Mouse (Mus musculus) CH12.LX (cell line): ENCODE data around the gene 9930022D16Rik. TPM values are rescaled to one million over a fixed set of nuclear protein-coding genes. Genes with fewer than 3 reads are reported as not detected.

Experiments used
- DNase-seq: peaks from one replicate; pipeline ENCODE4 v3.0.0-alpha.2; 2013; ENCODE audit errors: extremely low read depth
- H3K27ac ChIP-seq: 2 replicates; pipeline ENCODE4 v1.5.1; 2012; ENCODE audit warnings: low read depth, mild to moderate bottlenecking, control low read depth, moderate library complexity; ENCODE audit not compliant: insufficient read depth
- H3K27me3 ChIP-seq: replicated peaks from 2 replicates; pipeline ENCODE3; 2012; ENCODE audit warnings: inconsistent platforms
- H3K36me3 ChIP-seq, 2 experiments: replicated peaks in 1 of 2; 2 replicates each; pipeline versions ENCODE3 to v1.6.1; 2012; ENCODE audit warnings: inconsistent platforms in 1 of 2, low read length in 1 of 2, mild to moderate bottlenecking in 1 of 2, mixed read lengths in 1 of 2, moderate library complexity in 1 of 2; ENCODE audit not compliant: control insufficient read depth in 1 of 2, insufficient read depth in 1 of 2
- H3K4me1 ChIP-seq, 2 experiments: 2 replicates each; pipeline ENCODE4 v1.6.1; 2012; ENCODE audit warnings: inconsistent platforms in 1 of 2, moderate library complexity in 1 of 2; ENCODE audit not compliant: insufficient read depth in 2 of 2, control insufficient read depth in 1 of 2
- H3K4me2 ChIP-seq: 2 replicates; pipeline ENCODE4 v1.6.1; 2012; ENCODE audit warnings: low read depth, mild to moderate bottlenecking, control low read depth; ENCODE audit not compliant: poor library complexity, insufficient read depth, severe bottlenecking
- H3K4me3 ChIP-seq, 3 experiments: fragments of 150-350 bp in 1 of 3; sonication (generic) in 1 of 3; replicated peaks in 1 of 3; 2 replicates each; pipeline versions ENCODE3 to v1.5.1; 2011 to 2012; ENCODE audit warnings: low read depth in 2 of 3, low read length in 2 of 3, mild to moderate bottlenecking in 2 of 3, moderate library complexity in 2 of 3, control low read depth in 1 of 3, improper control_type of control experiment in 1 of 3, inconsistent platforms in 1 of 3, mixed read lengths in 1 of 3; ENCODE audit not compliant: poor library complexity in 1 of 3
- H3K79me2 ChIP-seq: replicated peaks from 2 replicates; pipeline ENCODE4 v1.6.1; 2012; ENCODE audit warnings: mild to moderate bottlenecking, moderate library complexity; ENCODE audit not compliant: control insufficient read depth, poor library complexity, insufficient read depth, severe bottlenecking; ENCODE audit errors: extremely low read depth
- H3K9ac ChIP-seq: 2 replicates; pipeline ENCODE4 v1.6.1; 2012; ENCODE audit warnings: low read depth, mild to moderate bottlenecking, control low read depth, moderate library complexity; ENCODE audit not compliant: insufficient read depth
- H3K9me3 ChIP-seq: replicated peaks from 2 replicates; pipeline ENCODE3; 2012; ENCODE audit warnings: low read length, inconsistent platforms, mixed read lengths
- BHLHE40 ChIP-seq: IDR thresholded peaks from 2 replicates; pipeline ENCODE4 v1.6.1; 2011; ENCODE audit warnings: mild to moderate bottlenecking, low read depth, low read length, improper control_type of control experiment
- CHD1 ChIP-seq: IDR thresholded peaks from 2 replicates; pipeline ENCODE4 v1.6.1; 2012; ENCODE audit warnings: low read depth, low read length, improper control_type of control experiment, inconsistent platforms
- CTCF ChIP-seq, 2 experiments: IDR thresholded peaks in 1 of 2; conservative IDR thresholded peaks in 1 of 2; 2 replicates each; pipeline ENCODE4 v1.5.1; 2011 to 2012; ENCODE audit warnings: low read depth in 2 of 2, low read length in 2 of 2, improper control_type of control experiment in 1 of 2, inconsistent platforms in 1 of 2, mild to moderate bottlenecking in 1 of 2, moderate library complexity in 1 of 2
- E2F4 ChIP-seq: IDR thresholded peaks from 2 replicates; pipeline ENCODE4 v1.6.1; 2011; ENCODE audit warnings: low read depth, low read length, improper control_type of control experiment; ENCODE audit not compliant: insufficient replicate concordance
- ELF1 ChIP-seq: IDR thresholded peaks from 2 replicates; pipeline ENCODE4 v1.6.1; 2014; ENCODE audit warnings: low read depth, mild to moderate bottlenecking, inconsistent platforms, low read length, improper control_type of control experiment
- EP300 ChIP-seq: IDR thresholded peaks from 2 replicates; pipeline ENCODE4 v1.6.1; 2011; ENCODE audit warnings: low read length, improper control_type of control experiment
- ETS1 ChIP-seq: conservative IDR thresholded peaks from 2 replicates; pipeline ENCODE4 v1.6.1; 2012; ENCODE audit warnings: low read depth, mild to moderate bottlenecking, inconsistent platforms, low read length, improper control_type of control experiment, moderate library complexity
- GABPA ChIP-seq: IDR thresholded peaks from 2 replicates; pipeline ENCODE4 v1.6.1; 2012; ENCODE audit warnings: low read depth, low read length, improper control_type of control experiment, inconsistent platforms; ENCODE audit not compliant: insufficient replicate concordance
- HCFC1 ChIP-seq: IDR thresholded peaks from 2 replicates; pipeline ENCODE4 v1.6.1; 2012; ENCODE audit warnings: low read depth, mild to moderate bottlenecking, inconsistent platforms, low read length, improper control_type of control experiment
- IRF4 ChIP-seq: IDR thresholded peaks from 2 replicates; pipeline ENCODE4 v1.6.1; 2014; ENCODE audit warnings: low read depth, mild to moderate bottlenecking, inconsistent platforms, low read length, improper control_type of control experiment
- JUN ChIP-seq: IDR thresholded peaks from 2 replicates; pipeline ENCODE4 v1.6.1; 2011; ENCODE audit warnings: low read depth, mild to moderate bottlenecking, low read length, improper control_type of control experiment, moderate library complexity; ENCODE audit not compliant: insufficient read depth
- JUND ChIP-seq: conservative IDR thresholded peaks from 2 replicates; pipeline ENCODE4 v1.6.1; 2011; ENCODE audit warnings: low read depth, low read length, improper control_type of control experiment
- MAFK ChIP-seq: IDR thresholded peaks from 2 replicates; pipeline ENCODE4 v1.6.1; 2011; ENCODE audit warnings: low read length, improper control_type of control experiment; ENCODE audit not compliant: insufficient replicate concordance
- MAX ChIP-seq: IDR thresholded peaks from 2 replicates; pipeline ENCODE4 v1.6.1; 2011; ENCODE audit warnings: low read length, improper control_type of control experiment
- MAZ ChIP-seq: IDR thresholded peaks from 2 replicates; pipeline ENCODE4 v1.6.1; 2012; ENCODE audit warnings: low read depth, mild to moderate bottlenecking, inconsistent platforms, low read length, improper control_type of control experiment, moderate library complexity
- MEF2A ChIP-seq: IDR thresholded peaks from 2 replicates; pipeline ENCODE4 v1.6.1; 2014; ENCODE audit warnings: low read depth, mild to moderate bottlenecking, inconsistent platforms, low read length, improper control_type of control experiment, borderline replicate concordance
- MXI1 ChIP-seq: IDR thresholded peaks from 2 replicates; pipeline ENCODE4 v1.6.1; 2011; ENCODE audit warnings: mild to moderate bottlenecking, low read depth, low read length, improper control_type of control experiment
- MYC ChIP-seq: IDR thresholded peaks from 2 replicates; pipeline ENCODE4 v1.6.1; 2011; ENCODE audit warnings: low read depth, mild to moderate bottlenecking, improper control_type of control experiment, low read length
- NELFE ChIP-seq: IDR thresholded peaks from 2 replicates; pipeline ENCODE4 v1.6.1; 2011; ENCODE audit warnings: low read depth, low read length, improper control_type of control experiment
- NRF1 ChIP-seq: IDR thresholded peaks from 2 replicates; pipeline ENCODE4 v1.6.1; 2014; ENCODE audit warnings: low read depth, mild to moderate bottlenecking, inconsistent platforms, low read length, improper control_type of control experiment, moderate library complexity
- POLR2A ChIP-seq: IDR thresholded peaks from 2 replicates; pipeline ENCODE4 v1.6.1; 2011; ENCODE audit warnings: low read depth, mild to moderate bottlenecking, improper control_type of control experiment, low read length
- POLR2AphosphoS2 ChIP-seq: IDR thresholded peaks from 2 replicates; pipeline ENCODE4 v1.6.1; 2011; ENCODE audit warnings: low read depth, low read length, improper control_type of control experiment
- RAD21 ChIP-seq: IDR thresholded peaks from 2 replicates; pipeline ENCODE4 v1.6.1; 2011; ENCODE audit warnings: low read depth, mild to moderate bottlenecking, low read length, improper control_type of control experiment, moderate library complexity
- RCOR1 ChIP-seq: conservative IDR thresholded peaks from 2 replicates; pipeline ENCODE4 v1.6.1; 2012; ENCODE audit warnings: low read depth, mild to moderate bottlenecking, inconsistent platforms, low read length, improper control_type of control experiment
- SIN3A ChIP-seq: IDR thresholded peaks from 2 replicates; pipeline ENCODE4 v1.6.1; 2012; ENCODE audit warnings: low read length, improper control_type of control experiment, inconsistent platforms
- SMC3 ChIP-seq: IDR thresholded peaks from 2 replicates; pipeline ENCODE4 v1.6.1; 2011; ENCODE audit warnings: low read depth, low read length, improper control_type of control experiment
- TBP ChIP-seq: conservative IDR thresholded peaks from 2 replicates; pipeline ENCODE4 v1.6.1; 2011; ENCODE audit warnings: low read depth, low read length, improper control_type of control experiment
- UBTF ChIP-seq: IDR thresholded peaks from 2 replicates; pipeline ENCODE4 v1.6.1; 2012; ENCODE audit warnings: low read depth, mild to moderate bottlenecking, inconsistent platforms, low read length, improper control_type of control experiment, moderate library complexity
- USF2 ChIP-seq: conservative IDR thresholded peaks from 2 replicates; pipeline ENCODE4 v1.6.1; 2011; ENCODE audit warnings: low read depth, low read length, improper control_type of control experiment
- ZC3H11A ChIP-seq: IDR thresholded peaks from 2 replicates; pipeline ENCODE4 v1.6.1; 2012; ENCODE audit warnings: low read depth, mild to moderate bottlenecking, inconsistent platforms, low read length, improper control_type of control experiment
- ZKSCAN1 ChIP-seq: IDR thresholded peaks from 2 replicates; pipeline ENCODE4 v1.6.1; 2012; ENCODE audit warnings: low read depth, inconsistent platforms, low read length, improper control_type of control experiment, borderline replicate concordance
- ZNF384 ChIP-seq: IDR thresholded peaks from 2 replicates; pipeline ENCODE4 v1.6.1; 2012; ENCODE audit warnings: low read depth, low read length, improper control_type of control experiment, inconsistent platforms
- dilution Hi-C: fragments of 300-500 bp; cut with MboI; formaldehyde crosslinking; loops from 2 replicates; pipeline ENCODE4 v1.14.3; 2020; ENCODE audit warnings: low sequenced_read_pairs; ENCODE audit not compliant: extremely low pct_unique_long_range_greater_than_20kb, extremely low pct_ligation_motif_present
- in situ Hi-C: fragments of 300-500 bp; cut with MboI; formaldehyde crosslinking; loops from 3 replicates; pipeline ENCODE4 v1.14.3; 2019; ENCODE audit warnings: low sequenced_read_pairs, low pct_ligation_motif_present, low pct_unique_long_range_greater_than_20kb, mixed read lengths
- polyA plus RNA-seq: library from polyadenylated mRNA; unstranded; fragments of >175 nt; gene quantifications from 2 replicates; pipeline ENCODE4 v1.2.1, GENCODE M21; 2012; ENCODE audit warnings: low read depth; ENCODE audit not compliant: insufficient read length
- total RNA-seq, 2 experiments: library from RNA; depleted of rRNA; stranded (reverse); fragments of 300-350 nt in 1 of 2; fragments of >200 nt in 1 of 2; gene quantifications; 2 replicates each; pipeline ENCODE4 v1.2.3; 2012 to 2014

Gene 9930022D16Rik
- total and polyA plus RNA-seq, 3 experiments, result 0.08 TPM; not detected in 1

- peaks cover 28% of the 10 kb centered on the region for H3K79me2 ChIP-seq
- H3K9ac ChIP-seq, result no peak overlapping the region
- no peak overlapping the region for H3K4me2 ChIP-seq
- H3K4me1 ChIP-seq, result peaks cover 21 to 80% of the 10 kb centered on the region in 2 experiments
- no peak for TF ChIP-seq NRF1
- 0 out of 2 replicates have a peak, but pooled peaks have one; percentile 16 for TF ChIP-seq SIN3A
- TF ChIP-seq MAZ, result no peak
- no peak for TF ChIP-seq MAFK
- no peak for TF ChIP-seq USF2
- H3K9me3 ChIP-seq, result peaks cover 3% of the 10 kb centered on the region
- H3K4me3 ChIP-seq, result no peak overlapping the region
- in situ Hi-C loops, result no loop called here
- no peak overlapping the region for H3K27ac ChIP-seq
- no peak for DNase-seq
- dilution Hi-C loops, result no loop called here
- H3K27me3 ChIP-seq, result no peaks in the 10 kb centered on the region
- peaks cover 6 to 42% of the 10 kb centered on the region in 2 experiments for H3K36me3 ChIP-seq
These were observed 35.7 kb upstream of the 9930022D16Rik start for GRCm38 (mm10) chr11:109378051-109378450.

GRCm38 (mm10) chr11:109380662-109381061 is 33.1 kb upstream of the 9930022D16Rik start:
- H3K27ac ChIP-seq, result no peak overlapping the region
- H3K36me3 ChIP-seq, result peaks cover 2 to 50% of the 10 kb centered on the region in 2 experiments
- dilution Hi-C loops (no loop called here), in situ Hi-C loops (no loop called here)
- no peaks in the 10 kb centered on the region for H3K9me3 ChIP-seq
- no peak overlapping the region for H3K4me3 ChIP-seq
- H3K27me3 ChIP-seq, result no peaks in the 10 kb centered on the region
- DNase-seq, result peak; percentile 89
- peaks cover 24% of the 10 kb centered on the region for H3K79me2 ChIP-seq
- H3K9ac ChIP-seq, result no peak overlapping the region
- peak overlapping the region; percentile 78 for H3K4me2 ChIP-seq
- peaks cover 16 to 73% of the 10 kb centered on the region in 2 experiments for H3K4me1 ChIP-seq
- peak; percentile 22; the same call in 1 of the 2 replicates for TF ChIP-seq JUN
- TF ChIP-seq ZNF384, result no peak
- TF ChIP-seq GABPA, result no peak
- no peak for TF ChIP-seq UBTF
- 0 out of 2 replicates have a peak, but pooled peaks have one; percentile 38 for TF ChIP-seq SIN3A
- no peak for TF ChIP-seq HCFC1
- no peak for TF ChIP-seq ZC3H11A
- no peak; the same call in 1 of the 2 replicates for TF ChIP-seq SMC3
- no peak for TF ChIP-seq POLR2AphosphoS2
- TF ChIP-seq IRF4, result peak; percentile 73; the same call in 1 of the 2 replicates
- no peak for TF ChIP-seq MEF2A
- TF ChIP-seq NRF1, result no peak
- TF ChIP-seq ETS1, result peak; percentile 51
- 0 out of 2 replicates have a peak, but pooled peaks have one; percentile 47 for TF ChIP-seq RCOR1
- TF ChIP-seq MAX, result no peak
- no peak for TF ChIP-seq MXI1
- no peak for TF ChIP-seq RAD21
- no peak for TF ChIP-seq MAZ
- no peak for TF ChIP-seq CHD1
- TF ChIP-seq MAFK, result no peak
- no peak for TF ChIP-seq ELF1
- TF ChIP-seq POLR2A, result no peak
- TF ChIP-seq NELFE, result no peak
- TF ChIP-seq E2F4, result no peak
- no peak for TF ChIP-seq USF2
- no peak for TF ChIP-seq ZKSCAN1
- TF ChIP-seq BHLHE40, result no peak
- TF ChIP-seq EP300, result peak; percentile 90
- peak; percentile 59 for TF ChIP-seq MYC
- no peak for TF ChIP-seq CTCF (conservative IDR thresholded peaks at IDR 0.05 in 1 of 2, IDR thresholded peaks at IDR 0.05 in 1 of 2; ENCODE audit: low read depth in 2 of 2, low read length in 2 of 2)
- no peak for TF ChIP-seq TBP
- TF ChIP-seq JUND, result no peak; the same call in 1 of the 2 replicates
